Mouse (Mus musculus) urinary bladder, adult 18-20 months (tissue): ENCODE data around the gene Olfr830.
"Not testable (repeated sequence)": the region's sequence is repeated elsewhere in the genome, so short reads cannot be mapped to it uniquely, and the experiment has no call there.

Source experiments
- DNase-seq, 2 experiments: peaks; one replicate each; pipeline ENCODE4 v3.0.0; 2022; ENCODE audit warnings: low spot score in 2 of 2, mixed read lengths in 2 of 2

Gene Olfr830

DNA sequence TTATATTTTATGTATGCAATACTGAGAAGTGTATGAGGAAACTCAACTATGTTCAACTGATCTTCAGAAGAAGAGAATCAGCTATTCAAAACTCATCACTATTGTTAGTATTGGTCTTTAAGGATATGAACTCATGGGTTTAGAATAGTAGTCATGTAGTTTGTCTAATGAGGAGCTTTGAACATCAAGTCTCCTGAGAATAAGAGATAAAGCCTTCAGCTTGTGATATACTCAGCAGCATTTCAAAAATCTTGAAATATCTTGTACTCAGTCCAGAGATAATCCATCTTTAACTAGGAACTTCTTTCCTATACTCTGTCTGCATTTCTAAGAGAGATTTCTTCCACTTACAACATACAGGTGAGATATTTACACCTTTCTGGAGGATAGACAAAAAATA, at the start of gene Olfr830:
Gene Olfr830, plus strand, starts transcription at position 301 of the 400 bp plus-strand sequence.
- no peak for DNase-seq

DNA sequence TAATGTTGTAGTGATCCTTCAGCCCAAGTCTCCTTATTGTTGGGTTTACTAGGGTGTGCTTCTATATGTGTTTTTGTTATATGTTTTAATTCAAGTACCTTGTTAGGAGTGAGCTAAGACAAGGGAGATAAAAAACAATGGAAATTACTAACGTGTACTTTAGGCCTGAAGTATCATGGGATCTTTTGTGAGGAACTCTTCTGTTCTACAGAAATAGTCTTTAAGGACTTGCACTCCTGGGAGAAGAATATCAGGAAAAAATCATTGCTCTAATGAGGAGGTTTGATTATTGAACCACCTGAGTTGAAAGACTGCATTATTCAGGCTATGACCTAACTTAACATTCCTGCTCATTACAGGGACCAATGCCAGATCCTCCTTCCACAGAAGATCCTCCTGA, 19.9 kb upstream of the Olfr830 start, which contains the start of gene Olfr829:
Gene Olfr829, plus strand, starts transcription at position 301 of the 400 bp plus-strand sequence.
- no peak for DNase-seq

DNA sequence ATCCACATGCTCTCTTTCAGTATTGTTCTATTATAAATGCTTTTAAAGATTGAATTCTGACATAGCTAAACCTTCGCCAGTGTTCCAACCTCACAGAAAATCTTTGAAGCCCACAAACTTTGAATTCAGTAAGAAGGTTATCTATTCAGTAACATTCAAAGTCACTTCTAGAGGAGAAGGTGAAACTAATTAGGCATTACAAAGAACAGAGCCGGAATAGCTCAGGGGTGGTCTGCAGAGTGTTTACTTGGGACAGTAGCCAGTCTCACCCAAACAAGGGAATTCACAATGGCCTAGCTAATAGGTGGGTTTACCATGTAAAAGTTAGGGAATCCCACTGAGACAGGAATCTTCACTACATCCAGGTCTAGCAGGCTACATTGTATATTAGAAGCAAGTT, 33.2 kb downstream of the Olfr830 start:
- not testable (repeated sequence) for DNase-seq

DNA sequence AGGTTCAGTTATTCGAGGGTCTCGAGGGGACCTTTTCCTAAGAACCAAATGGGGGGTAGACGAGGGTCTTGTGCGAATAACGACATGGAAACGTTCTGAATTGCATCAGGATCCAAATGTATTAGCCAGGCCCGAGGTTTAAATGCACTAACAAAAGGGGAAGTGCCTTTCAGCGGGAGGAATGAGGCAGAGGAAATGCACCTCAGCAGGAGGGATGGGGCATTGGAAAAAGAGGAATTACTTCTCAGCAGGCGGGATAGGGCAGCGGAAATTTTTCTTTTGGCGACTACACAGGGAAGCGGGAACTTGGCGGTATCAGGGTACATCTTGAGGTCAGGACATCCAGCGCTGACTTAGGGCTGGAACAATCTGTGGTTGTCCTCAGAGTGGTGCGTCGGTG, 53.4 kb downstream of the Olfr830 start:
- not testable (repeated sequence) for DNase-seq
